Mouse (Mus musculus): ENCODE data around the gene Cysltr2. TPM values are rescaled to one million over a fixed set of nuclear protein-coding genes. Genes with fewer than 3 reads are reported as not detected.

Cysltr2 gene
- total RNA-seq (2014; rRNA removed) (1.1 and 1.3 TPM in 2 replicates), polyA plus RNA-seq (2012; rRNA removed) (0.21 and 0.77 TPM in 2 replicates)

- DNase-seq (ENCODE audit: extremely low read depth, low read depth, low spot score) = peak; percentile 18
- 71% methylated on average over 6 of the region's 6 CpGs for WGBS
- H3K79me2 ChIP-seq (ENCODE audit: control insufficient read depth, insufficient read depth, low read length) = no peaks in the 10 kb centered on the region
- no peak for TF ChIP-seq CTCF (IDR thresholded peaks at IDR 0.05; ENCODE audit: low read depth, low read length)
- TF ChIP-seq POLR2A (IDR thresholded peaks at IDR 0.05; ENCODE audit: extremely low read depth, insufficient read depth, low read length) = no peak
- no peak within 1 kb of the TSS; the same call in none of the 2 replicates for H3K4me3 ChIP-seq (ENCODE audit: insufficient read depth, low read depth, low read length)
- H3K4me1 ChIP-seq (ENCODE audit: control insufficient read depth, insufficient read depth, low read length) = peaks cover 6% of the 10 kb centered on the region; the same call in 1 of the 2 replicates
- H3K9ac ChIP-seq (ENCODE audit: low read depth, low read length) = no peak within 1 kb of the TSS
- H3K27me3 ChIP-seq (ENCODE audit: control insufficient read depth, insufficient read depth, low read length) = no peaks in the 10 kb centered on the region
- no peaks in the 10 kb centered on the region for H3K36me3 ChIP-seq (ENCODE audit: control insufficient read depth, insufficient read depth, low read length)
- no peak within 1 kb of the TSS for H3K27ac ChIP-seq (replicated peaks; ENCODE audit: insufficient read depth, low read depth, low read length)
Observed at GRCm38 (mm10) chr14:73048937-73049336, at the start of gene Cysltr2. TSS of gene Cysltr2 (minus strand) at chr14:73049114.

- Histone ChIP-seq H3K27me3 (ENCODE audit: control insufficient read depth, insufficient read depth, low read length) (no peaks in the 10 kb centered on the region), H3K79me2 (ENCODE audit: control insufficient read depth, insufficient read depth, low read length) (no peaks in the 10 kb centered on the region), H3K27ac (replicated peaks; ENCODE audit: insufficient read depth, low read depth, low read length) (0 out of 2 replicates have a peak overlapping the region, but pooled peaks have one; percentile 18), H3K36me3 (ENCODE audit: control insufficient read depth, insufficient read depth, low read length) (no peaks in the 10 kb centered on the region), H3K9ac (ENCODE audit: low read depth, low read length) (no peak overlapping the region), H3K4me1 (ENCODE audit: control insufficient read depth, insufficient read depth, low read length) (no peaks in the 10 kb centered on the region), H3K4me3 (ENCODE audit: insufficient read depth, low read depth, low read length) (no peak overlapping the region)
- DNase-seq (ENCODE audit: extremely low read depth, low read depth, low spot score) = no peak
- TF ChIP-seq CTCF (IDR thresholded peaks at IDR 0.05; ENCODE audit: low read depth, low read length) (no peak), POLR2A (IDR thresholded peaks at IDR 0.05; ENCODE audit: extremely low read depth, insufficient read depth, low read length) (no peak)
- 71% methylated on average over 13 of the region's 13 CpGs for WGBS
Observed at GRCm38 (mm10) chr14:73094802-73095550, 46.1 kb upstream of the Cysltr2 start.

DNA sequence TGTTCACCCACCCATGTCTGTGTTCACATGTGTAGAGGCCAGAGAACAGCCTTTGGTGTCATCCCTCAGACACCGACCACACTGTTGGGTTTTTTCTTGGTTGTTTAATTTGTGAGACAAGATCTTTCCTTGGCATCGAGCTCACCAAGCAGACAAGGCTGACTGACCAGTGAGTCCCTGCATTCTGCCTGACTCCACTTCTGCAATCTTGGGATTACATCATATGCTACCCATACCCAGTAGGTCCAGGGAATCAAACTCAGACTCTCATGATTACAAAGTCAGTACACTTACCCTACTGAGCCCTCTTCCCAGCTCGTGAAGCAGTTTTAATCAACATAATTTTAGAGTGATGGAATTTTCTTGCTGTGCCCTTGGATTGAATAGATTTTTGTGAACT is 44.0 kb upstream of the Cysltr2 start:
- Histone ChIP-seq H3K27me3 (ENCODE audit: control insufficient read depth, insufficient read depth, low read length) (no peaks in the 10 kb centered on the region), H3K36me3 (ENCODE audit: control insufficient read depth, insufficient read depth, low read length) (no peaks in the 10 kb centered on the region), H3K9ac (ENCODE audit: low read depth, low read length) (no peak overlapping the region), H3K27ac (replicated peaks; ENCODE audit: insufficient read depth, low read depth, low read length) (no peak overlapping the region), H3K4me1 (ENCODE audit: control insufficient read depth, insufficient read depth, low read length) (no peaks in the 10 kb centered on the region), H3K79me2 (ENCODE audit: control insufficient read depth, insufficient read depth, low read length) (no peaks in the 10 kb centered on the region), H3K4me3 (ENCODE audit: insufficient read depth, low read depth, low read length) (no peak overlapping the region)
- DNase-seq (ENCODE audit: extremely low read depth, low read depth, low spot score) = no peak
- no peak for TF ChIP-seq CTCF (IDR thresholded peaks at IDR 0.05; ENCODE audit: low read depth, low read length)
- TF ChIP-seq POLR2A (IDR thresholded peaks at IDR 0.05; ENCODE audit: extremely low read depth, insufficient read depth, low read length) = no peak
- WGBS = 83% methylated on average over 3 of the region's 3 CpGs

- Histone ChIP-seq H3K4me3 (ENCODE audit: insufficient read depth, low read depth, low read length) (no peak overlapping the region), H3K9ac (ENCODE audit: low read depth, low read length) (no peak overlapping the region), H3K36me3 (ENCODE audit: control insufficient read depth, insufficient read depth, low read length) (no peaks in the 10 kb centered on the region), H3K79me2 (ENCODE audit: control insufficient read depth, insufficient read depth, low read length) (no peaks in the 10 kb centered on the region), H3K4me1 (ENCODE audit: control insufficient read depth, insufficient read depth, low read length) (no peaks in the 10 kb centered on the region), H3K27me3 (ENCODE audit: control insufficient read depth, insufficient read depth, low read length) (no peaks in the 10 kb centered on the region), H3K27ac (replicated peaks; ENCODE audit: insufficient read depth, low read depth, low read length) (no peak overlapping the region)
- DNase-seq (ENCODE audit: extremely low read depth, low read depth, low spot score) = no peak
- 97% methylated on average over 1 of the region's 1 CpGs for WGBS
- no peak for TF ChIP-seq POLR2A (IDR thresholded peaks at IDR 0.05; ENCODE audit: extremely low read depth, insufficient read depth, low read length)
- no peak for TF ChIP-seq CTCF (IDR thresholded peaks at IDR 0.05; ENCODE audit: low read depth, low read length)
Observed at GRCm38 (mm10) chr14:73088224-73088623, 39.3 kb upstream of the Cysltr2 start.

GRCm38 (mm10) chr14:73087746-73088145 is 38.8 kb upstream of the Cysltr2 start:
- Histone ChIP-seq H3K27me3 (ENCODE audit: control insufficient read depth, insufficient read depth, low read length) (no peaks in the 10 kb centered on the region), H3K27ac (replicated peaks; ENCODE audit: insufficient read depth, low read depth, low read length) (no peak overlapping the region), H3K4me1 (ENCODE audit: control insufficient read depth, insufficient read depth, low read length) (no peaks in the 10 kb centered on the region), H3K36me3 (ENCODE audit: control insufficient read depth, insufficient read depth, low read length) (no peaks in the 10 kb centered on the region), H3K4me3 (ENCODE audit: insufficient read depth, low read depth, low read length) (no peak overlapping the region), H3K79me2 (ENCODE audit: control insufficient read depth, insufficient read depth, low read length) (no peaks in the 10 kb centered on the region), H3K9ac (ENCODE audit: low read depth, low read length) (no peak overlapping the region)
- DNase-seq (ENCODE audit: extremely low read depth, low read depth, low spot score) = no peak
- 82% methylated on average over 5 of the region's 5 CpGs for WGBS
- TF ChIP-seq CTCF (IDR thresholded peaks at IDR 0.05; ENCODE audit: low read depth, low read length) (no peak), POLR2A (IDR thresholded peaks at IDR 0.05; ENCODE audit: extremely low read depth, insufficient read depth, low read length) (no peak)

DNA sequence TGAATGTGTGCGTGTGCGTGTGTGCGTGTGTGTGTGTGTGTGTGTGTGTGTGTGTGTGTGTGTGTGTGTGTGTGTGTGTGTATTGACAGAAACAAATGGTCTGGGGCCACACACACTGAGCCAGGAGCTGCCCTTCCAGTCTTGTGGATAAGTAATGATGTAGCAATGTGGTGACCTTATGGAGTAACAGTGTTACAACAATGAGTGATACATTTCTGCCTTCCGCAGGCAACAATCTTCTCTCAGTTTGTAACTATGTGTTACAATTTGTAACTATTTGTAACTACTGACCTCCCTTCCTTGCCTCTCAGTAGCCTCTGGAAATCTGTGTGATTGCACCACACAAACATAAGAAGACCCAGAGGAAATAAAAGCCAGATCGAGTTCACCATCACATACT is 38.3 kb upstream of the Cysltr2 start:
- Histone ChIP-seq H3K36me3 (ENCODE audit: control insufficient read depth, insufficient read depth, low read length) (no peaks in the 10 kb centered on the region), H3K4me1 (ENCODE audit: control insufficient read depth, insufficient read depth, low read length) (no peaks in the 10 kb centered on the region), H3K27ac (replicated peaks; ENCODE audit: insufficient read depth, low read depth, low read length) (no peak overlapping the region), H3K4me3 (ENCODE audit: insufficient read depth, low read depth, low read length) (no peak overlapping the region), H3K27me3 (ENCODE audit: control insufficient read depth, insufficient read depth, low read length) (no peaks in the 10 kb centered on the region), H3K79me2 (ENCODE audit: control insufficient read depth, insufficient read depth, low read length) (no peaks in the 10 kb centered on the region), H3K9ac (ENCODE audit: low read depth, low read length) (no peak overlapping the region)
- no peak for TF ChIP-seq POLR2A (IDR thresholded peaks at IDR 0.05; ENCODE audit: extremely low read depth, insufficient read depth, low read length)
- no peak for TF ChIP-seq CTCF (IDR thresholded peaks at IDR 0.05; ENCODE audit: low read depth, low read length)
- WGBS = 67% methylated on average over 5 of the region's 5 CpGs
- DNase-seq (ENCODE audit: extremely low read depth, low read depth, low spot score) = no peak

Measured in liver, adult 2 months (tissue).